In genomic region chr9:108587571-108588180, GRCm38 (mm10) we compare ENCODE assay signal across 8 mouse cellular contexts. TPM values are rescaled to one million over a fixed set of nuclear protein-coding genes. Genes with fewer than 3 reads are reported as not detected.
DNase-seq lines count a peak whose midpoint lies in the region; ATAC-seq and TF ChIP-seq lines count a peak whose summit lies in the region.

No protein-coding gene starts in this region.

- ATAC-seq in liver, postnatal 0 days, result no peak
- peak; percentile 96 for ATAC-seq in heart, embryonic 15.5 days (replicated peaks; ENCODE audit: insufficient number of reproducible peaks, insufficient read depth, low FRiP score, low read depth)
- 0 out of 2 replicates have a peak, but pooled peaks have one; percentile 37 for ATAC-seq in liver, embryonic 13.5 days (ENCODE audit: low read depth)

- no peaks in the 10 kb centered on the region for H3K36me3 ChIP-seq in liver, postnatal 0 days (replicated peaks; ENCODE audit: insufficient read depth, low read length)
- no peaks in the 10 kb centered on the region for H3K36me3 ChIP-seq in heart, embryonic 15.5 days
- no peaks in the 10 kb centered on the region for H3K36me3 ChIP-seq in liver, embryonic 13.5 days

- 43% methylated on average over 14 of the region's 14 CpGs for WGBS in liver, postnatal 0 days (ENCODE audit: insufficient replicate concordance)
- 7% methylated on average over 14 of the region's 14 CpGs for WGBS in heart, embryonic 15.5 days
- WGBS in liver, embryonic 13.5 days (ENCODE audit: insufficient replicate concordance), result 32% methylated on average over 14 of the region's 14 CpGs

- H3K9ac ChIP-seq in liver, postnatal 0 days (replicated peaks), result no peak overlapping the region; the same call in 1 of the 2 replicates
- H3K9ac ChIP-seq in heart, embryonic 15.5 days, result no peak overlapping the region
- no peak overlapping the region for H3K9ac ChIP-seq in liver, embryonic 13.5 days

- peak; percentile 57 for DNase-seq in liver
- DNase-seq in liver, postnatal 0 days, result no peak
- DNase-seq in fibroblast of lung, adult 2 months (ENCODE audit: low read depth), result peak; percentile 29
- peak; percentile 50 to 58 for DNase-seq in kidney, postnatal 36 days
- no peak for DNase-seq in liver, embryonic 13.5 days
- peak; percentile 96 for DNase-seq in retina, embryonic 14.5 days (ENCODE audit: low spot score)
- DNase-seq in thymus, postnatal 25 days, result no peak

- H3K4me1 ChIP-seq in liver, postnatal 0 days (ENCODE audit: insufficient read depth), result no peaks in the 10 kb centered on the region
- H3K4me1 ChIP-seq in heart, embryonic 15.5 days (replicated peaks), result peaks cover 46% of the 10 kb centered on the region
- H3K4me1 ChIP-seq in liver, embryonic 13.5 days (replicated peaks), result peaks cover 14% of the 10 kb centered on the region

- H3K4me2 ChIP-seq in liver, postnatal 0 days (ENCODE audit: low read depth, low read length), result no peak overlapping the region
- peak overlapping the region; percentile 58 for H3K4me2 ChIP-seq in heart, embryonic 15.5 days
- peak overlapping the region; percentile 13; the same call in 1 of the 2 replicates for H3K4me2 ChIP-seq in liver, embryonic 13.5 days

- TF ChIP-seq EP300 in liver, postnatal 0 days (IDR thresholded peaks at IDR 0.05; ENCODE audit: low read depth), result no peak

- H3K4me3 ChIP-seq in liver, postnatal 0 days (ENCODE audit: low read depth, low read length), result no peak overlapping the region
- peak overlapping the region; percentile 29 for H3K4me3 ChIP-seq in heart, embryonic 15.5 days
- H3K4me3 ChIP-seq in liver, embryonic 13.5 days (replicated peaks), result no peak overlapping the region

- no peaks in the 10 kb centered on the region for H3K27me3 ChIP-seq in liver, postnatal 0 days (ENCODE audit: insufficient read depth, low read length)
- H3K27me3 ChIP-seq in heart, embryonic 15.5 days, result no peaks in the 10 kb centered on the region
- H3K27me3 ChIP-seq in liver, embryonic 13.5 days, result no peaks in the 10 kb centered on the region

- H3K9me3 ChIP-seq in liver, postnatal 0 days (ENCODE audit: low read length), result no peaks in the 10 kb centered on the region
- no peaks in the 10 kb centered on the region for H3K9me3 ChIP-seq in heart, embryonic 15.5 days (replicated peaks)
- H3K9me3 ChIP-seq in liver, embryonic 13.5 days (replicated peaks), result no peaks in the 10 kb centered on the region

- no peak overlapping the region for H3K27ac ChIP-seq in liver, postnatal 0 days (ENCODE audit: low read depth)
- H3K27ac ChIP-seq in heart, embryonic 15.5 days, result peak overlapping the region; percentile 89
- no peak overlapping the region for H3K27ac ChIP-seq in liver, embryonic 13.5 days

- TF ChIP-seq CTCF in liver, postnatal 0 days (IDR thresholded peaks at IDR 0.05; ENCODE audit: low read depth), result no peak

RNA-seq across cellular contexts. Expression of gene Wdr6, which starts 9.1 kb away (rescaled TPM):
- polyA plus RNA-seq in liver, postnatal 0 days (2015; fragmentation: Nextera tagmentation; extraction: Ambion mirVana), result 4.5 and 5.7 TPM in 2 replicates
- 42.5 and 68.5 TPM in 2 replicates for polyA plus RNA-seq in heart, embryonic 15.5 days (2015; fragmentation: Nextera tagmentation; extraction: Ambion mirVana)
- polyA plus RNA-seq in liver, embryonic 13.5 days (2015; fragmentation: Nextera tagmentation; extraction: Ambion mirVana), result 16.4 and 18.3 TPM in 2 replicates

RNA-seq across cellular contexts. Expression of gene P4htm, which starts 9.8 kb away (rescaled TPM):
- polyA plus RNA-seq in liver, postnatal 0 days (2015; fragmentation: Nextera tagmentation; extraction: Ambion mirVana), result 0.40 and 0.41 TPM in 2 replicates
- 18.6 and 20.9 TPM in 2 replicates for polyA plus RNA-seq in heart, embryonic 15.5 days (2015; fragmentation: Nextera tagmentation; extraction: Ambion mirVana)
- polyA plus RNA-seq in liver, embryonic 13.5 days (2015; fragmentation: Nextera tagmentation; extraction: Ambion mirVana), result 0.61 and 0.70 TPM in 2 replicates

RNA-seq across cellular contexts. Expression of gene Dalrd3, which starts 18.0 kb away (rescaled TPM):
- polyA plus RNA-seq in liver, postnatal 0 days (2015; fragmentation: Nextera tagmentation; extraction: Ambion mirVana), result 18.8 and 20.2 TPM in 2 replicates
- 66.8 and 103 TPM in 2 replicates for polyA plus RNA-seq in heart, embryonic 15.5 days (2015; fragmentation: Nextera tagmentation; extraction: Ambion mirVana)
- 40.5 and 43.2 TPM in 2 replicates for polyA plus RNA-seq in liver, embryonic 13.5 days (2015; fragmentation: Nextera tagmentation; extraction: Ambion mirVana)

RNA-seq across cellular contexts. Expression of gene Ndufaf3, which starts 20.4 kb away (rescaled TPM):
- 26.5 and 26.8 TPM in 2 replicates for polyA plus RNA-seq in liver, postnatal 0 days (2015; fragmentation: Nextera tagmentation; extraction: Ambion mirVana)
- polyA plus RNA-seq in heart, embryonic 15.5 days (2015; fragmentation: Nextera tagmentation; extraction: Ambion mirVana), result 52.6 and 55.4 TPM in 2 replicates
- polyA plus RNA-seq in liver, embryonic 13.5 days (2015; fragmentation: Nextera tagmentation; extraction: Ambion mirVana), result 27.5 and 35.5 TPM in 2 replicates

RNA-seq across cellular contexts. Expression of gene Impdh2, which starts 27.6 kb away (rescaled TPM):
- polyA plus RNA-seq in liver, postnatal 0 days (2015; fragmentation: Nextera tagmentation; extraction: Ambion mirVana), result 45.6 and 49.5 TPM in 2 replicates
- polyA plus RNA-seq in heart, embryonic 15.5 days (2015; fragmentation: Nextera tagmentation; extraction: Ambion mirVana), result 81.6 and 97.3 TPM in 2 replicates
- 153 and 166 TPM in 2 replicates for polyA plus RNA-seq in liver, embryonic 13.5 days (2015; fragmentation: Nextera tagmentation; extraction: Ambion mirVana)

Comparison
In these comparisons a context has a peak if more than half of its experiments do, and no peak if none do; other contexts are left out.
1. DNase-seq: peak in liver (single experiment), fibroblast of lung, adult 2 months (single experiment), kidney, postnatal 36 days (2 of 2) and retina, embryonic 14.5 days (single experiment); none in liver, postnatal 0 days (single experiment), liver, embryonic 13.5 days (single experiment) and thymus, postnatal 25 days (single experiment).
2. RNA of gene P4htm, which starts 9.8 kb away (polyA plus RNA-seq): 18.6 to 20.9 TPM in heart, embryonic 15.5 days; 0.61 to 0.70 TPM in liver, embryonic 13.5 days and 0.40 to 0.41 TPM in liver, postnatal 0 days; every median in the first group is over 10 times any median in the second.